Mouse (Mus musculus) bone marrow, adult 2 months (tissue): ENCODE results near the gene Htra2. TPM values are rescaled to one million over a fixed set of nuclear protein-coding genes. Genes with fewer than 3 reads are reported as not detected.

Experiments used
- H3K27ac ChIP-seq: fragments of 200-500 bp; 2 replicates; pipeline ENCODE4 v1.5.1; 2012; ENCODE audit warnings: low read depth, mild to moderate bottlenecking, control low read depth, inconsistent platforms, low read length; ENCODE audit not compliant: control insufficient read depth, poor library complexity, insufficient read depth
- H3K4me1 ChIP-seq: fragments of 200-500 bp; 2 replicates; pipeline ENCODE4 v1.6.1; 2011; ENCODE audit warnings: low read length; ENCODE audit not compliant: control insufficient read depth, insufficient read depth
- H3K4me3 ChIP-seq: fragments of 200-500 bp; replicated peaks from 2 replicates; pipeline ENCODE3; 2011; ENCODE audit warnings: mild to moderate bottlenecking, low read depth, low read length, control low read depth; ENCODE audit not compliant: control insufficient read depth
- CTCF ChIP-seq: fragments of 200-500 bp; IDR thresholded peaks from 2 replicates; pipeline ENCODE4 v1.5.1; 2011; ENCODE audit warnings: low read length, control low read depth; ENCODE audit not compliant: control insufficient read depth, insufficient read depth
- POLR2A ChIP-seq: fragments of 200-500 bp; IDR thresholded peaks from 2 replicates; pipeline ENCODE4 v1.6.1; 2011; ENCODE audit warnings: low read depth, mild to moderate bottlenecking, control low read depth, low read length, borderline replicate concordance; ENCODE audit not compliant: control insufficient read depth
- WGBS: fragments of 180-500 bp; shearing (Covaris S2); methylation state at CpG from one replicate; pipeline ENCODE4 v1.1.7; 2018; 5-methylcytosine and 5-hydroxymethylcytosine counted together
- polyA plus RNA-seq: library from polyadenylated mRNA; stranded (reverse); fragments of >200 nt; gene quantifications from 2 replicates; pipeline ENCODE4 v1.2.4, GENCODE M21; 2011; ENCODE audit warnings: low replicate concordance; ENCODE audit not compliant: missing spikeins, insufficient read depth, insufficient read length

Htra2 gene
- polyA plus RNA-seq, 1 experiment: 145 TPM

- Histone ChIP-seq H3K4me1 (no peaks in the 10 kb centered on the region), H3K27ac (no peak overlapping the region), H3K4me3 (no peak overlapping the region)
- TF ChIP-seq POLR2A (no peak), CTCF (no peak)
- WGBS: 75% methylated on average over 6 of the region's 6 CpGs
These were observed 11.5 kb downstream of the Htra2 start for GRCm38 (mm10) chr6:83043561-83043960.

DNA sequence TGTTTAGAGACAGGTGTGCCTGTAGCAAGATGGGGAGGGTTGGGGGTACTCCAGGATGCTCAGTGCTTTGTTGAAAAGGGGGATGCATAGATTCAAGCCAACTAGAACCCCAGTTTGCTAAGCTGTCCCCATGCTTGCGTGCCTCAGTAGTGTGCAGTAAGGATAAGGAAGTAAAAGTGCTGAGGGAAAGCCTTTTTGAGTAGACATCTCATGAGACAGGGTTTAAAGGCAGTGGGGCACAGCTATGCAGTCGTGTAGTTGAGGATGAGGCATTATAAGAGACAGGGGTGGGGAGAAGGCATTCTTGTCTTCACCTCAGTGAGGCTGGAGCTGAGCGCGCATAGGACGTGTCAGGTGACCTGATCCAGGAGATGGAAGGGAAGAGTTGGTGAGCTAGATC is 14.5 kb downstream of the Htra2 start:
- 83% methylated on average over 5 of the region's 5 CpGs for whole genome bisulfite sequencing
- Histone ChIP-seq H3K4me3 (no peak overlapping the region), H3K27ac (no peak overlapping the region), H3K4me1 (peaks cover 3% of the 10 kb centered on the region; the same call in 1 of the 2 replicates)
- TF ChIP-seq CTCF (no peak), POLR2A (no peak)

DNA sequence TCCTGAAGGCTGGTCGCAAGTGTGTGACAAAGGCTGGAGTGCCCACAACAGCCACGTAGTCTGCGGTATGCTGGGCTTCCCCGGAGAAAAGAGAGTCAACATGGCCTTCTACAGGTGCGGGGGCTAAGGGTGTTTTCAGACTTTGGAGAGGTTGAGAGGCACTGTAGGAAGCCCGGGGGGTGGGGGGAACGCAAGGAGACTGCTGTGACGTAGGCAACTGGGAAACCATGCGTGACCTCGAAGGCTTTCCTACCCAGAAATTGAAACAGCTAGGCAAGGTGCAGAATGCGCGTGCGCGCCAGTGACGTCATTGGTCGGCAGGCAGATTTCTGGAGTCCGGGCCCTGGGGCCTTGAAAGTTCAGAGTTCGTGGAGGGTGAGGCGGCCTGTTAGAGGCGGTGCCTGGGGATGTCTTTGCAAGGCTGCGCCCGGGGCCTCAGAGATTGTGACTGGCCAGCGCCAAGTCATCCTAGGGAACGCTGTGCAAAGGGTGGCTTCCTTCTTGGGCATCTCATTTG is 16.5 kb downstream of the Htra2 start:
- TF ChIP-seq CTCF (no peak), POLR2A (no peak; the same call in 1 of the 2 replicates)
- peak overlapping the region; percentile 86 for H3K27ac ChIP-seq
- H3K4me1 ChIP-seq: peaks cover 3% of the 10 kb centered on the region; the same call in 1 of the 2 replicates
- H3K4me3 ChIP-seq: peak overlapping the region; percentile 11
- WGBS: 20% methylated on average over 24 of the region's 24 CpGs

GRCm38 (mm10) chr6:83037188-83037587 is 17.9 kb downstream of the Htra2 start:
- Histone ChIP-seq H3K27ac (no peak overlapping the region), H3K4me3 (no peak overlapping the region), H3K4me1 (peaks cover 3% of the 10 kb centered on the region; the same call in 1 of the 2 replicates)
- 86% methylated on average over 8 of the region's 8 CpGs for WGBS
- TF ChIP-seq POLR2A (no peak), CTCF (no peak)

- Histone ChIP-seq H3K27ac (no peak overlapping the region), H3K4me1 (peaks cover 3% of the 10 kb centered on the region; the same call in 1 of the 2 replicates), H3K4me3 (no peak overlapping the region)
- WGBS: 89% methylated on average over 5 of the region's 5 CpGs
- TF ChIP-seq CTCF: no peak
- TF ChIP-seq POLR2A: no peak
These were observed 20.5 kb downstream of the Htra2 start for GRCm38 (mm10) chr6:83034463-83035055.

- Histone ChIP-seq H3K27ac (peak within 1 kb of the TSS; percentile 79), H3K4me3 (peak within 1 kb of the TSS; percentile 95), H3K4me1 (peaks cover 3% of the 10 kb centered on the region; the same call in 1 of the 2 replicates)
- TF ChIP-seq CTCF (no peak), POLR2A (peak; percentile 70)
- WGBS: 1% methylated on average over 51 of the region's 51 CpGs
These were observed 21.6 kb downstream of the Htra2 start, which contains the start of the genes Dok1 and Loxl3 for GRCm38 (mm10) chr6:83033249-83034185. TSS of gene Dok1 (minus strand) at chr6:83033471. TSS of gene Loxl3 (plus strand) at chr6:83034173.

DNA sequence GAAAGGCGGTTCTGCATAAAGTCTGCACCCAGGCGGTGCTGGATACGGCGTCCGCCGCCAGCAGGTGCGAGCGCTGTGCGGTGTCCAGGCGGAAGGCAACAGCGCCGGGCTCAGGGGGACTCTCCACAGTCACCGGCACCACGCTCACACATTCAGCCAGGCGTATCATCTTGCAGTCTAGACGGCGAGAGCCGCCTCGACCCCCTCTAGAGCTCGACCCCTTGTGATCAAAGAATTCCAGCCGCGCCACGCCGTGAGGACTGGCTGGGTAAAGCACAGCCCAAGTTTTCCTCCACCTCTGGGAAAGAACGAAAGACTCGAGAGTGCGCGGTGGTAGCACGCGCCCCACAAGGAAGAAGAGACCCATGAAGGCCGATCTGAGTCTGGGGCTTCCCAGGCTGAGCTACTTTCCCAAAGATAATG is 22.3 kb downstream of the Htra2 start:
- Histone ChIP-seq H3K4me3 (peak overlapping the region; percentile 95), H3K27ac (peak overlapping the region; percentile 64), H3K4me1 (no peaks in the 10 kb centered on the region; the same call in 1 of the 2 replicates)
- WGBS: 0% methylated on average over 31 of the region's 31 CpGs
- peak; percentile 53; the same call in 1 of the 2 replicates for TF ChIP-seq POLR2A
- TF ChIP-seq CTCF: peak; percentile 22; the same call in 1 of the 2 replicates
